ENCODE assay signal across 8 mouse cellular contexts in the genomic region with DNA sequence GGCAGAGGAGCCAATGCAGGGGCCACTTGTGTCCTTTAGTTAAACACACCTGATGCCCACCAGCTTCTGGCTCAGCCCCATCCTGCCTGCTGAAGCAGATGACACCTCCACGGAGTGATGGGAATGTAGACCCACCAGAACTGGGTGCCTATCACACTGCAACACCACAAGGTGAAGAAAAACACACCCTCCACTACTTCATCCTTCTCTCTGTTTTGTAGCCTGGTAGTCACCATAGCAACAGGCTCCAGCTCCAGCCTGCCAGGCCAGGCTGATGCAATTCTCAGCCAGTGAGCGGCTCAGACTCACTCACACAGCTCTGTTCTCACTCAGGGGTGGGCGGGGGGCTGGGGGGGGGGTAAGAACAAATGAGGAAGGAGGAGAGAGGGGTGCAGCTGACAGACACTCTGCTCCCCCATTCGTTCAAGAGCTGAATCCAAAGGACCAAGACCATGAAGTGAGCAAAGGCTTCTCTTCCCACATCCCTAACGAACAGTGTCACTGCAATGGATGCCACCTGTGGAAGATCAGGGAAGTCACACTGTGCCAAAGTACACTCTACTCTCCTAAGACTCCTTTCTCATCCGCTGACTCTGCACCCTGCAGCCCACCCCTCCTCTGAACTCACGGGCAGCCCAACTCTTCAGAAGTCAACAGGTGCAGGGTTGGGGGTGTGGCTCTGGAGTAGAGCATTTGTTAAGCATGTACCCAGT.
A peak's percentile ranks its signal among the peaks of the same experiment; 100 is the strongest.
DNase-seq lines count a peak whose midpoint lies in the region; ATAC-seq lines count a peak whose summit lies in the region.

No protein-coding gene starts in this region.

- H3K9me3 ChIP-seq in forebrain, embryonic 10.5 days = no peaks in the 10 kb centered on the region
- H3K9me3 ChIP-seq in forebrain, embryonic 11.5 days (ENCODE audit: control insufficient read depth, low read length) = no peaks in the 10 kb centered on the region
- no peaks in the 10 kb centered on the region for H3K9me3 ChIP-seq in hindbrain, embryonic 13.5 days
- H3K9me3 ChIP-seq in midbrain, embryonic 15.5 days = no peaks in the 10 kb centered on the region
- no peaks in the 10 kb centered on the region for H3K9me3 ChIP-seq in liver, embryonic 11.5 days (ENCODE audit: control insufficient read depth, low read length)

- H3K27ac ChIP-seq in forebrain, embryonic 10.5 days = peak overlapping the region; percentile 53
- H3K27ac ChIP-seq in forebrain, embryonic 11.5 days (ENCODE audit: low read depth, low read length) = no peak overlapping the region
- 0 out of 2 replicates have a peak overlapping the region, but pooled peaks have one; percentile 5 for H3K27ac ChIP-seq in hindbrain, embryonic 13.5 days
- peak overlapping the region; percentile 27 for H3K27ac ChIP-seq in midbrain, embryonic 15.5 days
- H3K27ac ChIP-seq in liver, embryonic 11.5 days (ENCODE audit: low read depth, low read length) = no peak overlapping the region

- no peaks in the 10 kb centered on the region for H3K27me3 ChIP-seq in forebrain, embryonic 10.5 days (ENCODE audit: poor library complexity, severe bottlenecking)
- no peaks in the 10 kb centered on the region for H3K27me3 ChIP-seq in forebrain, embryonic 11.5 days (ENCODE audit: control insufficient read depth, insufficient read depth, low read length)
- no peaks in the 10 kb centered on the region for H3K27me3 ChIP-seq in hindbrain, embryonic 13.5 days
- no peaks in the 10 kb centered on the region for H3K27me3 ChIP-seq in midbrain, embryonic 15.5 days (replicated peaks)
- H3K27me3 ChIP-seq in liver, embryonic 11.5 days (replicated peaks; ENCODE audit: control insufficient read depth, insufficient read depth, low read length) = no peaks in the 10 kb centered on the region; the same call in 1 of the 2 replicates

- peaks cover 9% of the 10 kb centered on the region for H3K36me3 ChIP-seq in forebrain, embryonic 10.5 days (replicated peaks)
- H3K36me3 ChIP-seq in forebrain, embryonic 11.5 days (ENCODE audit: control insufficient read depth, insufficient read depth, low read length) = no peaks in the 10 kb centered on the region
- no peaks in the 10 kb centered on the region for H3K36me3 ChIP-seq in hindbrain, embryonic 13.5 days
- no peaks in the 10 kb centered on the region for H3K36me3 ChIP-seq in midbrain, embryonic 15.5 days (replicated peaks)
- H3K36me3 ChIP-seq in liver, embryonic 11.5 days (ENCODE audit: control insufficient read depth, insufficient read depth, low read length) = no peaks in the 10 kb centered on the region

- no peak overlapping the region for H3K9ac ChIP-seq in forebrain, embryonic 11.5 days (ENCODE audit: low read length)
- H3K9ac ChIP-seq in hindbrain, embryonic 13.5 days = no peak overlapping the region
- peak overlapping the region; percentile 9; the same call in 1 of the 2 replicates for H3K9ac ChIP-seq in midbrain, embryonic 15.5 days
- no peak overlapping the region for H3K9ac ChIP-seq in liver, embryonic 11.5 days (ENCODE audit: low read depth, low read length)

- no peak for ATAC-seq in forebrain, embryonic 11.5 days (replicated peaks; ENCODE audit: low FRiP score)
- peak; percentile 71 for ATAC-seq in hindbrain, embryonic 13.5 days (ENCODE audit: low FRiP score)
- ATAC-seq in midbrain, embryonic 15.5 days (replicated peaks) = peak; percentile 91
- no peak for ATAC-seq in erythroid progenitor cell, adult 5-6 weeks (replicated peaks; ENCODE audit: low FRiP score, poor library complexity, severe bottlenecking)
- no peak for ATAC-seq in liver, embryonic 11.5 days (replicated peaks; ENCODE audit: low FRiP score)

- no peak overlapping the region for H3K4me3 ChIP-seq in forebrain, embryonic 10.5 days
- no peak overlapping the region for H3K4me3 ChIP-seq in forebrain, embryonic 11.5 days (ENCODE audit: low read depth, low read length)
- H3K4me3 ChIP-seq in hindbrain, embryonic 13.5 days = no peak overlapping the region
- no peak overlapping the region for H3K4me3 ChIP-seq in midbrain, embryonic 15.5 days
- no peak overlapping the region for H3K4me3 ChIP-seq in liver, embryonic 11.5 days (ENCODE audit: low read depth, low read length)

- H3K4me1 ChIP-seq in forebrain, embryonic 10.5 days = peaks cover 25% of the 10 kb centered on the region
- H3K4me1 ChIP-seq in forebrain, embryonic 11.5 days (replicated peaks; ENCODE audit: control insufficient read depth, insufficient read depth, low read length) = peaks cover 3% of the 10 kb centered on the region; the same call in 1 of the 2 replicates
- H3K4me1 ChIP-seq in hindbrain, embryonic 13.5 days (replicated peaks) = peaks cover 33% of the 10 kb centered on the region
- H3K4me1 ChIP-seq in midbrain, embryonic 15.5 days = peaks cover 30% of the 10 kb centered on the region
- peaks cover 4% of the 10 kb centered on the region; the same call in 1 of the 2 replicates for H3K4me1 ChIP-seq in liver, embryonic 11.5 days (replicated peaks; ENCODE audit: control insufficient read depth, insufficient read depth, low read length)

- 54% methylated on average over 7 of the region's 7 CpGs for WGBS in forebrain, embryonic 10.5 days
- 36% methylated on average over 7 of the region's 7 CpGs for whole genome bisulfite sequencing in forebrain, embryonic 11.5 days
- 47% methylated on average over 7 of the region's 7 CpGs for WGBS in hindbrain, embryonic 13.5 days
- 29% methylated on average over 7 of the region's 7 CpGs for WGBS in midbrain, embryonic 15.5 days
- 65% methylated on average over 7 of the region's 7 CpGs for WGBS in liver, embryonic 11.5 days

- no peak overlapping the region for H3K4me2 ChIP-seq in forebrain, embryonic 11.5 days (ENCODE audit: low read depth, low read length, severe bottlenecking)
- H3K4me2 ChIP-seq in hindbrain, embryonic 13.5 days = no peak overlapping the region
- H3K4me2 ChIP-seq in midbrain, embryonic 15.5 days = 0 out of 2 replicates have a peak overlapping the region, but pooled peaks have one; percentile 0
- no peak overlapping the region for H3K4me2 ChIP-seq in liver, embryonic 11.5 days

- no peak for DNase-seq in forebrain, embryonic 10.5 days (ENCODE audit: extremely low spot score, low spot score)
- no peak for DNase-seq in forebrain, embryonic 11.5 days (ENCODE audit: low spot score)
- DNase-seq in ZHBTc4 (ENCODE audit: low read depth, low spot score) = peak; percentile 25
- DNase-seq in Muller cell, postnatal 12 days (ENCODE audit: inconsistent ontology term) = no peak
- no peak for DNase-seq in liver, embryonic 11.5 days (ENCODE audit: low spot score)

Comparison
In these comparisons a context has a peak if more than half of its experiments do, and no peak if none do; other contexts are left out.
1. H3K27ac ChIP-seq: peak in forebrain, embryonic 10.5 days (single experiment), hindbrain, embryonic 13.5 days (single experiment) and midbrain, embryonic 15.5 days (single experiment); none in forebrain, embryonic 11.5 days (single experiment) and liver, embryonic 11.5 days (single experiment).
2. ATAC-seq: peak in hindbrain, embryonic 13.5 days (single experiment) and midbrain, embryonic 15.5 days (single experiment); none in forebrain, embryonic 11.5 days (single experiment), erythroid progenitor cell, adult 5-6 weeks (single experiment) and liver, embryonic 11.5 days (single experiment).